Mouse (Mus musculus) urinary bladder, postnatal 14 days (tissue): ENCODE measurements at regions not wholly inside any gene's neighbourhood (a gene's known extent, or its start where the extent isn't known, plus 50 kb on each side); places are given as distances from the start of the nearest gene placed in this dataset.
"Not testable (repeated sequence)": the region's sequence is repeated elsewhere in the genome, so short reads cannot be mapped to it uniquely, and the experiment has no call there.

Experiments
- DNase-seq: peaks from one replicate; pipeline ENCODE4 v3.0.0; 2021; ENCODE audit warnings: low spot score

DNA sequence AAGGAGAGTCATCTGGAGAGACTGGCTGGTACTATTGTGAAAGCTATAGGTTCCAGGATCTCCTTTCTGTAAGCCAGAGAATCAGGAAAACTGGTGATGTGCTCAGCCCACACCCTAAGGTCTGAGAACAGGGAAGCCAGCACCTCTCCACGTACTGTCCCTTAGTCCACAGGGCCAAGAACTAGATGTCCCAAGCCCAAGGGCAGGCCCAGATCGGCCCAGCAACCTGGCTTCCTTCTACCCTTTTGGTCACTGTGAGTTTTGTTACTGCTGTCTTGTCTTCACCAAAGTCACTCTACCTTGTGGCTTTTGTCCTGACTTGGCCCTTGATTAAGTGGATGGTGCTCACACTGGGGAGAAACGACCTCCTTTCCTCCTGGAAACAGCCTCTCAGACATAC lies 107.8 kb upstream of the Spata13 start:
- DNase-seq: no peak

DNA sequence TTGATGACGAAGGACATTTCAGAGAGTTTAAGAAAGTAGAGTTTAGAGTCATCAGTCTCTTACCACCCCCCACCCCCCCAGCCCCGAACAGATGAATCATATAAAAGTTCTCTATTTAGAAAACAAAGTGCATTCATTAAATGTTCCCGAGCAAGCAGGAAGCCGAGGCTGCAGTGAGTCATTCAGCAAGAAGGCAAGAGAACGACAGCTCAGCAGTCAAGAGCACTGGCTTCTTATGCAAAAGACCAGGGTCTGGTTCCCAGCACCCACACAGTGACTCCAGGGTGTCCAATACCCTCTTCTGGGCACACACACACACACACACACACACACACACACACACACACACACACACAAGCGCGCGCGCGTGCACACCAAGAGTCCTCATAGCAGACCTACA lies 107.0 kb upstream of the Spata13 start:
- DNase-seq: no peak

DNA sequence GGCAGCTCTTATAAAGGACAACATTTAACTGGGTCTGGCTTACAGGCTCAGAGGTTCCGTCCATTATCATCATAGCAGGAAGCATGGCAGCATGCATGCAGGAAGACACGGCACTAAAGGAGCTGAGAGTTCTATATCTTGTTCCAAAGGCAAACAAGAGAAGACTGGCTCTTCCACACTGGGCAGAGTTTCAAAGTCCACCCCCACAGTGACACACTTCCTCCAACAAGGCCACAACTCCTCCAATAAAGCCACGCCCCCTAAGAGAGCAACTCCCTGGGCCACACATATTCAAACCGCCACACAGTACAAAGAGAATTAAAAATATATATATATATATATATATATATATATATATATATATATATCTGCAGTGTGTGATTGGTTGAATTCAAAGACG lies 105.8 kb upstream of the Spata13 start:
- peak; percentile 43 for DNase-seq

DNA sequence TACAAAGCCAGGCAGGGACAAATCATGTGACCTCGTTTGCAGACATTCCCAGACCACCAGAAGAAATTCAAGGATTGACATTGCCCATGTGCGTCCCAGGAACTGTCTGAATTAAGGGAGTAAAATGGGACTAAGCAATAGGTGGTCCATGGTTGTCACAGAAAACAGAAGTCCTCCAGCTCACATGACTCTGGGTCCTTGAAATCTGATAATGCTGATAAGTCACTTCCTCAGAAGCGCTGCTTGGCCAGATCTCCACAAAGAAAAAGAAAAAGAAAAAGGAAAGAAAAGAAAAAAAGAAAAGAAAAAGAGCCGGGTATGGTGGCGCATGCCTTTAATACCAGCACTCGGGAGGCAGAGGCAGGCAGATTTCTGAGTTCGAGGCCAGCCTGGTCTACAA lies 105.3 kb upstream of the Spata13 start:
- DNase-seq: no peak

DNA sequence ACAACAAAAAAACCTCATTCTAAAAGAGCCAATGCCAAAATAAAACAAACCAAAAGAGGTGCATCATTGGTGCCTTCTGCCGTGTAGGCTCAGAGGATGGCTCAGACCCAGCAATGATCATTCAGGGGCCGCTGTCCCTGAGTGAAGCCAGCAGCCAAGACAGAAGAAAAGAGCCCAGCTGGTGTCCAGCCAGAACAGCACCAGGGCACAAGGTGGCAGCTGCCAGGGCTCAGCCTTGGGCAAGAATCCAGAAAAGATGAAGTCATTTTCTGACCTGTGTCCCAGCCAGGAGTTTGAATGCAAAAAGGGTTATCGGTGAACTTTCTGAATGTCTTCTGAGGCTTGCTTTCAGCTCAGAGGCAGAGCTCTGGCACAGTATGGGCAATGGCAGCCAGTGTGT lies 104.8 kb upstream of the Spata13 start:
- peak; percentile 49 for DNase-seq

DNA sequence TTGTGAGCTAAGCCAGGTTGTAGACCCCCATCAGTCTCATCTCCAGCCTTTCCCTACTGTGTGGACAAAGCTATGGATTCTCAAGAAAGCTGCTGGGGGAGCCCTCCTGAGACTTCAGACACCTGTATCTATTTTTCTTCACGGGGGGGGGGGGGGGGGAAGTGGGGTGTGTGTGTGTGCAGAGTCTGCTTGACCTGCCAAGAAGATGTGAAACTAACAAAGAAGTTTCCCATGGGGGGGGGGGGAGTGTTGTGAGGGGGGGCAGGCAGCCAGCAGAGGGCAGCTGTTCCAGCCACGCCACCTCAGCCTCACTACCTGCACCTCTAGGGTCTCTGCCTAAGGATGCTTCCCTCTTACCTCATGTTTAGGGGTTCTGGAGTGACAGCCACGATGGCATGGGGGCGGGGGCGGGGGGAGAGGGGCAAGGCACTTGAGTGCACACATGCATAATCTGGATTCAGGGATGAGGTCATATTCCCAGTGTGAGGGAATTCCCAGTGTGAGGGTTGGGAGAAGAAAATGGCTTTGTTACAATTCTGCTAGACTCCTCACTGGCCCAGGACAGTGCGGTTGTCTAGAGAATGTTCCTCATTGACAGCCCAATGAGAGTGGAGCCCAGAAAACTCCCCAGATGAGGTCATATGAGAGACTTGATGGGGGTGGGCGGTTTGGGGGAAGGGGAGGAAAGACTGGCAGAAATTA lies 104.0 kb upstream of the Spata13 start:
- no peak for DNase-seq

DNA sequence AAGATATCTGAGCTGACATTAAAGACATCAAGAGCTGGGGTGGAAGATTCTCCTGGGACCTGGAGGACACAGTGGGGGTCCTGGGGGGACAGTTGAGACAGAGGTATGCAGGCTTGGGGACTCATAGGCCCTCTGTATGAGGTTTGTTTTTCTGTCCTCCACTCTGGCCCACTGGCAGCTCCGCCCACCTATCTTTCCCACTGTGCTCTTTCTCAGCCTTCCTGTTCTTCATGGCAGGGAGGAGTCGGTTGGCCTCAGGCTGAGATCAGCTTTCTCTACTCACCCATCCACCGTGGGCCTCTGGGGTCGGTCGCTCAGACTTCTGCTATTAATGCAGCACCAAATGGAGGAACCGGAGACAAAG lies 103.5 kb upstream of the Spata13 start:
- DNase-seq: no peak

DNA sequence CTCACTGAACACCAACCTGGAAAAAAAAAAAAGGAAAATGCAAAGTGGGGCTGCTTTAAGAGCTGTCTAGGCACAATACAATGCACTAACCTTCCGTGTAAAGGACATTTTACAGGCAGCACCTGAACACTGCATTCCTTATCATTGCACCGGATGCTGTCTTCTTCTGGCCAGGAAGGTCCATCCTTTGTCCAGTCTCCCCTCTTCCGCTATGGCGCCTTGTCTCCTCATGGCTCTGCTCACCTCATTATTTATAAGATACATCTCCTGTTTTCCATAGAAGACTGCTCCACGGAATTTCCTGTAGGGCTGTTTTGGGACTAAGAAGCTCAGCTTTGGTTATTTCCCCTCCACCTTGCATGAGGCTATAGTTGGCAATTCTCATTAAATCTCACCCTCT lies 102.8 kb upstream of the Spata13 start:
- no peak for DNase-seq

DNA sequence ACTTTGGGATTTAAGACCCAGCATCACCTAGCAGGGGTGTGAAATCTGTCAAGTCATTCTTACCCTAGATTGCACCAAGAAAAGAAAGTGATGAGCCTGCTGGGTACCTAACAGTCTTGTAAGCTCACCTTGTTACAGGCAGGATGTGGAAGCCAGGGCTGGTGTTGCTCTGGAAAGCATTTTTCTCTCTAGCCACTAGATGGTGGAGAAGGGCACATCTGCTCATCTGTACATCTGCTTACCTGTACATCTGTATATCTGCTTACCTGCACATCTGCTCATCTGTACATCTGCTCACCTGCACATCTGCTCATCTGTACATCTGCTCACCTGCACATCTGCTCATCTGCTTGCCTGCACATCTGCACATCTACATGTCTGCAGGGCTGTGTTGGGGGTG lies 102.0 kb upstream of the Spata13 start:
- no peak for DNase-seq

DNA sequence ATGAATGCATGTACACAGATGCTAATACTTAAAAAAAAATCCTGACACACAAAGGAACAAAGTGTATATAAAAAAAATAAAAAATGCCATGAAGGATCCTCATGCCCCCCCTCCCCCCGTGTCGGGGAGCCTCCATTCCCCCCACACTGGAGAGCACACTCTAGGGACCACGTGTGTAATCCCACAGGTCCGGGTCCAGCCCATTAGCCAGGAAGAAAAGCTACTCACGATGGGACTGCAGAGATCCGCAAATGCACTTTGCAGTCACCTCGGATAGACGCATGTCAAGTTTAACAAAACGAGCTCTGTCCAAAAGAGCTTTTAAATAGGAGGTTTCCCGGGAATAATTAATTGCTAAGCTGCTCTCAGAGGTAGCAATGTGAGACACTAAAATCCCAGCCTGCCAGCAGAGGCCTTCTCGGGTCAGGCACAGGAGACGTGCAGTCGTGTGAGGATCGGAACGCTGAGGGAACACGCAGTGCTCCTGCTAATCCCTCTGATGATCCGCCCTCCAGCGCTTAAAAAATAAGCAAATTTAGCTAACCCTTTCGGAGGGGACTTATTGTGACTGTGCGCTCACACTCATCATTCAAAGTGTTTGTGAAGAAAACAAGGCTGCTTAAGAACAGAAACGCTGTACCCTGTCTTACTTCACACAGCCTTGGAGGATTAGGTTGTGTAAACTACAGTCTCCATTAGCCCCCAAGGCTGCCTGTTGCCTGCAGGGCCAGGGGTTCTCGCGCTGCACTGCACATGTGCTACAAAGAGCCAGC lies 100.2 kb upstream of the Spata13 start:
- peak; percentile 59 for DNase-seq

DNA sequence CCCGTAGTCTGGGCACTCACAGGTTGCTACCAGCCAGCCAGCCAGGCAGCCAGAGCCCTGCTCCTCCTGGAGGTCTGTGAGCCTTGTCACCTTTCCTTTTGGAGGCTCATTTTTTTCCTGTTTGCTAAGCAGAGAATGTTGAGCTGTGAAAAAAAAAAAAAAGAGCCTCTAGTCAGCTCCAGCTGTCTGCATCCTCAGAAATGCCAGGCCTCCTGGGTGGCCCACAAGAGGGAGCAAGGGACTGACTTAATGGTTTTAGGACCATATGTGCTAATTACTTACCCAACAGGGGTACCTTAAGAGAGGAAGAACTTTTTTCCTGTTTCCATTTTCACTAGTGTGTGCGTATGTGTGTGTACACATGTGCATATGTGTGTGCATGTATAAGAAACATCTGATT lies 94.8 kb upstream of the Spata13 start:
- DNase-seq: no peak

DNA sequence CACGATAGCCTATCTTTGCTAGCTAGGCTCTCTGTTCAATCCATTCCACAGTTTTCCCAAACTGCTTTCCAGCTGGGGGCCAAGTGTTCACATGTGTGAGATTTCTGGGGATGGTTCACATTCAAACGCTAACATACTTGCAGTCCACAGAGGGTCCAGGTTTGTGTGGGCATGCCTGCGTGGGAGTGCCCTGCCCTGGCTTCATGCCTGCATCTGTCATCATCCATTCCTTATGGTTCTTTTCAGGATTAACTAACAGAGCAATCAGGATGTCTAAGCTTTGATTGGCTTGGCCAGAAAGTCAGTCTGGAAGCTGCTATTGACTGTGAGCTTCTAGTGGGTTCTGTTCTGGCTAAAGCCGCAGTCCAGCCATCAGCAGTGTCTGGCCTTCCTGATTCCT lies 93.7 kb upstream of the Spata13 start:
- no peak for DNase-seq

DNA sequence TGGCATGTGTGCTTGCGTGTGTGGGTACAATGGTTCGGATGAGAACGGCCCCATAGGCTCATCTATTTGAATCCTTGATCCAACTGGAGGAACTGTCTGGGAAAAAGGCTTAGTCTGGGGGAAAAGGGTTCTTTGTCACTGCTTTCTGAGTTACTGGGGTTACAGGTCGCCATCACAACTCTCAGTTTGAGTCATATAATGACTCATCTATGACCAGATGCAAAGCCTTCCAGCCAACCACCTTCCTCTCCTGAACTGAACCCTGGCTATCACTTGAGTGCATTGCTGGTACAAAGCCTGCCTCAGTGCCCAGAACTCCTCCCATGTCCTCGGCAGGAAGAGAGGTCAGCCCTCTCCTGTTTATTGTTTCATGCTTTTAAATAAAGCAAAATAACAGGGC lies 92.2 kb upstream of the Spata13 start:
- no peak for DNase-seq

DNA sequence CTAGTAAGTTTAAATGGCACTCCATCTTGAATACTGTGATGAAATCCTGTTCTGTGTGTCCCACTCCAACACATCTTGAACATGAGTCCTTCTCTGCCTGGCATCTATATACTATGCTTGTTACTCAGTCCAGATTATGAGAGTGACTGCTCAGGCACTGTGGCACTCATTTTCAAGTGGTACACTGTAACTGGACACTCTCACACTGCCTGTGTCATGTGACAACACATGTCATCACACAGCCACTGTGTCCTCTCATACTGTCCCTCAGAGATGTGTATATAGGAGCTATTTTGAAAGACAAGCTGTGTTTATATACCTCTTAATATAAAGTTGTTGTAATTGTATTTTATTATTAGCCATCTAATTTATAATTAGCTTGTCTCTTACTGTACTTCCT lies 89.0 kb upstream of the Spata13 start:
- DNase-seq: no peak

DNA sequence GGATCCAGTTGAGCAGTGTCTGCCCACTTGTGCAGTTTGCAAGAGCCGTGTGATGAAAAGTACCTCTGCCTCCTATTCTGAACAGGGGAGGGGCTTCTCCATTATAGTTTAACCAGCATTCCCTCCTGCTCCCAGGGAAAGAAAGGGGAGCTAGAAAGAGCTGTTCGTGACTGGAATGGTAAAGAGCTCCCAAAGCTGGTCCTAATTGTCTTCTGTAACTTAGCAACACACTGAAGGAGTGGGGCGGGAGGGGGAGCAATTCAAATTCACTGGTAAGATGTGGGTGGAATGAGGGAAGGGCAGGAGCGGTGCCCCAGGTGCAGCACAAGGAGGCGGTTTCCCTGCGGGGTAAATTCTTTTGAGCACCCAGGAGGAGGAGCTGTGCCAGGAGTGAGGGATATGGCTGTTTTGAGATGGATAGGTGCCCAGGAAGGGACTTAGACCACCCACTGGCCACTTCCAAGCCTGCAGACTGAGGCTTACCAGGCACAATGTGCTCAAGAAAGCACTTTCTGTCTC lies 79.5 kb upstream of the Spata13 start:
- no peak for DNase-seq

DNA sequence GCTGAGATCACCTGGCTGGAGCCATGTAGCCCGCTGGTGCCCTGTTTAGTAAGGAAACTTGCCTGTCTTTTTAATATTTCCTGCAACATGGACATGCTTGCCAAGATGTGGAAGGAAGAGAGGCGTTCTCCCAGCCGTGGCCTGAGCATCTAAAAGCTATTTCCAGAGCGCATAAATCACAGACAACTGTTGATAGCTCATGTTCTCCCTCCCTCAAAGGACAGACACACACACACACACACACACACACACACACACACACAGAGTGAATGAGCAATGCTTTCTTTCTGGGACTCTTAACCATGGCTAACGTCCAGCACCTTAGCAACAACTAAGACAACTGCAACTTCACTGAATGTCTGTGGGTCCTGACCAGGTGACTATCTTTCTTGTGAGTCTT lies 77.3 kb upstream of the Spata13 start:
- peak; percentile 50 for DNase-seq

DNA sequence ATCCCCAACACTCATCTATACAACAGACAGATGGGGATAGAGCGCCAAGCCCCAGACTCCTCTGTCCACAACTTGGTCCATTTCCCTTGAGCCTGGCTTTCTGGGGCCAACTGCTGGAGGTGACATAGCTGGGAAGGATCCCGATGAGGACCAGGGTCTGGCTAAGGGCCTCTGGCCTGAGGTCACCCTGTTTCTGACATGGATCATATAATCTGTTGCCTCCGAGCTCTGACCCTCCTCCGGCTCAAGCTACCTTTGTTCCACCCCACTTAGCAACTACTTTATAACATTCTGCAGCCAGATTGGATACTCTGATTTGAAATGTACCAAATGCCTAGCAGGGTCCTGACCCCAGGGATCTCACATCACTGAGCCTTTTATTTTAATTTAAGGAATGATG lies 76.8 kb upstream of the Spata13 start:
- no peak for DNase-seq

DNA sequence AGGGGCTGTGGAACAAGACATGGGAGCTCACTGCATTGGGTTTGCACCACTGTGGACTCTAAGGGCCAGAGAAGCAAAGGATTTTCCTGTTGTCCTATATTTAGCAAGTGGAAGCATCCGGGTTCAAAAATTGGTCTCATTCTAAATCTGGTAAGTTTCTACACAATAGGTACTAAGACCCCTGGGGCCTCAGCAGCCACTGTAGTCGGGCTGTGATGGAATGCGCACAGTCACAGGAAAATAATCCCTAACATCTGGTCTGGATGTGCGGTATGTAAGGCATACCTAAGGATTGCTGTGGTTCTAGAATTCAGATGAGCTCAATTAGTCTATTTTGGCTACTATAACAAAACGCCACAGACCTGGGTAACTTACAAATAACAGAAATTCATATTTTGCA lies 74.4 kb upstream of the Spata13 start:
- no peak for DNase-seq

DNA sequence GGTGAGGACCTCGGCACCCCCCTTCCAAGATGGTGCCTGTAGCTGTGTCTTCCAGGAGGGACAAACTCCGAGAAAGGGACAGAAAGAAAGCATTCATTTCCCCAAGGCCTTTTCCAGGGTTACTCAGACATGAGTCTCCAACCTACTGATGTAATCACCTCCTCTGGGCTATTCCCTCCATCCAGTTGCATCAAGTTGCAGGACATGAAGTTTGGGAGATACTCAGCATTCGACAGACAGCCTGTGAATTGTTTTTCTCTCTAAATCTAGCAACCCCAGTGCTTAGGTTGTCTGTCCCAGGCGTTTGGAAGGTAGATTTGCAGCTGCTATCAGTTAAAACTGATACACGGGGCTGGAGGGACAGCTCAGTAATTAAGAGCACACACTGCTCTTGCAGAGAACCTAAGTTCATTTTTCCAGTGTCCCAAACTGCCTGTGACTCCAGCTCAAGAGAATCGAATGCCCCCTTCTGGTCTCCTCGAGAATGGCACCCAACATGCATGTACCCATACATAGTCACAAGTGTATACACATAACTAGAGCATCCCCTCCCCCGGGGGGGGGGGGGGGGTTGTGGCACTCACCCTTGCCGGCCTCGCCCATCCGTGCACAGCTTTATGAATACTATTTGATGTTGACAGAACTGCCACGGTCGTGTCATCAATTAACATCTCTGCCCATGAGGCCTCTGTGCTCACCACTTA lies 73.8 kb upstream of the Spata13 start:
- DNase-seq: no peak

DNA sequence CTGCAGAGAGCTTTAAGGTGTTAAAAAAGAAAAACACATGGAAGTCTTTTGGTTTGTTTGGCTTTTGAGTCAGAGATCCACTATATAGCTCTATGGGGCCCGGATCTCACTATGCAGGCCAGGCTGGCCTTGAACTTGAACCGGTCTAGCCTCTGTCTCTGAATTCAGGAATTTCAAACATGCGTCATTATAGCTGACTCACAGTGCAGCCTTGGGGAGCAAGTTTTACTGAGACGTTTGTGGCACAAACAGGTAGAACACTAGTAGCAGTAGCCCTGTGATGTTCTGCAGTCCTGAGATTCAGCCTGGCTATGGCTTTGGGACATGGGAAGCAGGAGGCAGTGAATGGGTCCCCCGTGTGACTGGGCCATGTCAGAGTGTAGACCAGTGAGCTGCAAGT lies 57.5 kb upstream of the Spata13 start:
- DNase-seq: no peak

DNA sequence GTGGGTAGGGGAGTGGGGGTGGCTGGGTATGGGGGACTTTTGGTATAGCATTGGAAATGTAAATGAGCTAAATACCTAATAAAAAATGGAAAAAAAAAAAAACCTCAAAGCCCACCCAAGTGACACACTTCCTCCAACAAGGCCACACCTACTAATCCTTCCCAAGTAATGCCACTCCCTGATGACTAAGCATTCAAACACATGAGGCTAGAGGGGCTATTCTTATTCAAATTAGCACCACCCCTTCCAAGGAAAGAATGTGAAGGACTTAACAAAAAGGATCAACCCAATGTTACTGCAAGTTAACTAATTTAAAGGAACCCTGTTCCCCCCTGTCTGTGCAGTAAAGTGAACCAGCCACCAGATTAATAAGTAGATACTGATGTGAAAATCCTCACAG lies 53.7 kb upstream of the Spata13 start:
- not testable (repeated sequence) for DNase-seq
